ENCODE assay signal across 21 mouse cellular contexts in genomic region chr5:103490964-103491363, GRCm38 (mm10).
DNase-seq lines count a peak whose midpoint lies in the region; ATAC-seq and TF ChIP-seq lines count a peak whose summit lies in the region.
"Had no signal": no experiment of that assay in that cellular context is flagged by ENCODE, and none has a peak within 500 bp of the region (broad histone marks: within the 10 kb centered on the region; RNA-seq: fewer than 3 reads in every experiment).

No protein-coding gene starts in this region.

- H3K36me3 ChIP-seq in liver, embryonic 14.5 days (replicated peaks; ENCODE audit: control insufficient read depth, insufficient read depth, low read depth), result no peaks in the 10 kb centered on the region
- H3K36me3 ChIP-seq: limb, embryonic 10.5 days; midbrain, embryonic 13.5 days had no signal

- ATAC-seq in erythroblast, adult 5-6 weeks (replicated peaks; ENCODE audit: low FRiP score, poor library complexity, severe bottlenecking), result 0 out of 2 replicates have a peak, but pooled peaks have one; percentile 38
- ATAC-seq in liver, embryonic 14.5 days (ENCODE audit: insufficient read depth), result peak; percentile 95
- peak; percentile 96 for ATAC-seq in megakaryocyte-erythroid progenitor cell, adult 5-6 weeks (replicated peaks; ENCODE audit: low FRiP score, low TSS enrichment, poor library complexity, severe bottlenecking)
- ATAC-seq: forebrain, embryonic 14.5 days; hindbrain, postnatal 0 days; intestine, embryonic 16.5 days; midbrain, embryonic 13.5 days had no signal

- no peaks in the 10 kb centered on the region for H3K9me3 ChIP-seq in liver, embryonic 14.5 days (ENCODE audit: control insufficient read depth, low read length)
- H3K9me3 ChIP-seq: embryonic facial prominence, embryonic 13.5 days; heart, embryonic 13.5 days; limb, embryonic 10.5 days; midbrain, embryonic 13.5 days had no signal

- no peak overlapping the region for H3K4me3 ChIP-seq in liver, embryonic 14.5 days (ENCODE audit: insufficient read depth in 1 of 2, low read depth in 2 of 2, low read length in 2 of 2)
- H3K4me3 ChIP-seq: embryonic facial prominence, embryonic 13.5 days; heart, embryonic 13.5 days; limb, embryonic 10.5 days; midbrain, embryonic 13.5 days had no signal

- no peak overlapping the region for H3K9ac ChIP-seq in liver, embryonic 14.5 days (replicated peaks)
- H3K9ac ChIP-seq: embryonic facial prominence, embryonic 13.5 days; heart, embryonic 13.5 days; midbrain, embryonic 13.5 days had no signal

- 15% methylated on average over 8 of the region's 8 CpGs for WGBS in liver, embryonic 14.5 days (ENCODE audit: insufficient replicate concordance)

- no peak overlapping the region for H3K27ac ChIP-seq in liver, embryonic 14.5 days
- H3K27ac ChIP-seq: embryonic facial prominence, embryonic 13.5 days; heart, embryonic 13.5 days; hindbrain, postnatal 0 days; limb, embryonic 10.5 days; midbrain, embryonic 13.5 days had no signal

- peaks cover 2 to 12% of the 10 kb centered on the region in 2 experiments; a peak in 3 of 4 replicates for H3K4me1 ChIP-seq in liver, embryonic 14.5 days (replicated peaks; ENCODE audit: control insufficient read depth in 2 of 2, insufficient read depth in 2 of 2, low read length in 1 of 2)
- H3K4me1 ChIP-seq: embryonic facial prominence, embryonic 13.5 days; limb, embryonic 10.5 days; midbrain, embryonic 13.5 days had no signal

- no peak for TF ChIP-seq CTCF in liver, embryonic 14.5 days (IDR thresholded peaks at IDR 0.05; ENCODE audit: low read depth)

- peak; percentile 49 for DNase-seq in heart, adult 11 months
- no peak for DNase-seq in heart, adult 18-20 months
- DNase-seq in liver, embryonic 14.5 days (ENCODE audit: low read depth in 3 of 3, low spot score in 3 of 3), result peak; percentile 35 to 39 (median 36)
- no peak for DNase-seq in cerebellum, adult 11-12 months
- DNase-seq in cerebellum, postnatal 14 days, result no peak
- DNase-seq: adrenal gland, postnatal 14 days; cerebellum, adult 9-11 months; heart, postnatal 36 days; kidney, adult 9 months; kidney, postnatal 14 days; lung, postnatal 10 days; thymus, postnatal 25 days had no signal

- peak; percentile 93 for TF ChIP-seq EP300 in liver, embryonic 14.5 days (IDR thresholded peaks at IDR 0.05; ENCODE audit: low read depth)

- H3K27me3 ChIP-seq in liver, embryonic 14.5 days (ENCODE audit: control insufficient read depth, insufficient read depth, low read length), result no peaks in the 10 kb centered on the region
- H3K27me3 ChIP-seq: embryonic facial prominence, embryonic 13.5 days; heart, embryonic 13.5 days; midbrain, embryonic 13.5 days had no signal

- H3K4me2 ChIP-seq in liver, embryonic 14.5 days (ENCODE audit: low read depth), result no peak overlapping the region; the same call in 1 of the 2 replicates
- H3K4me2 ChIP-seq: embryonic facial prominence, embryonic 13.5 days; heart, embryonic 13.5 days; midbrain, embryonic 13.5 days had no signal

Comparison
In these comparisons a context has a peak if more than half of its experiments do, and no peak if none do; other contexts are left out.
1. DNase-seq: peak in heart, adult 11 months (single experiment) and liver, embryonic 14.5 days (3 of 3); none in heart, adult 18-20 months (0 of 2), cerebellum, adult 11-12 months (single experiment) and cerebellum, postnatal 14 days (0 of 2).
2. ATAC-seq: peak in every context shown above with its lines; median percentile 96 in megakaryocyte-erythroid progenitor cell, adult 5-6 weeks; 95 in liver, embryonic 14.5 days; 38 in erythroblast, adult 5-6 weeks.